Mouse (Mus musculus): ENCODE measurements around the gene Msh5.
A peak's percentile ranks its signal among the peaks of the same experiment; 100 is the strongest.
"Not testable (repeated sequence)": the region's sequence is repeated elsewhere in the genome, so short reads cannot be mapped to it uniquely, and the experiment has no call there.

The Msh5 gene

GRCm38 (mm10) chr17:35000717-35001451 lies 45.7 kb downstream of the Msh5 start, which contains the start of gene Vars:
Gene Vars, plus strand, starts transcription at chr17:35000987.
- DNase-seq: peak; percentile 91

GRCm38 (mm10) chr17:34999871-35000716 lies 46.5 kb downstream of the Msh5 start:
- not testable (repeated sequence) for DNase-seq

- DNase-seq: no peak
Observed at GRCm38 (mm10) chr17:34998526-34999430, 47.8 kb downstream of the Msh5 start.

GRCm38 (mm10) chr17:34997142-34997483 lies 49.4 kb downstream of the Msh5 start:
- DNase-seq: no peak

- no peak for DNase-seq
Observed at GRCm38 (mm10) chr17:34996411-34997141, 50.0 kb downstream of the Msh5 start.

- DNase-seq: not testable (repeated sequence)
Observed at GRCm38 (mm10) chr17:34995927-34996326, 50.6 kb downstream of the Msh5 start.

- not testable (repeated sequence) for DNase-seq
Observed at GRCm38 (mm10) chr17:34995192-34995591, 51.4 kb downstream of the Msh5 start.

- DNase-seq: no peak
Observed at GRCm38 (mm10) chr17:34994751-34995150, 51.8 kb downstream of the Msh5 start.

GRCm38 (mm10) chr17:34984218-34984617 lies 62.3 kb downstream of the Msh5 start:
- DNase-seq: peak; percentile 41

GRCm38 (mm10) chr17:34982328-34982727 lies 64.2 kb downstream of the Msh5 start:
- no peak for DNase-seq

GRCm38 (mm10) chr17:34981690-34982180 lies 64.8 kb downstream of the Msh5 start, which contains the start of gene Lsm2:
Gene Lsm2, plus strand, starts transcription at chr17:34981862.
- DNase-seq: peak; percentile 94

- peak; percentile 73 for DNase-seq
Observed at GRCm38 (mm10) chr17:34980655-34981054, 65.9 kb downstream of the Msh5 start.

GRCm38 (mm10) chr17:34979631-34980030 lies 66.9 kb downstream of the Msh5 start:
- DNase-seq: no peak

Data from lung, postnatal 10 days (tissue).